Mouse (Mus musculus) cerebellum, postnatal 4 days (tissue): ENCODE results near the gene Habp4.
A peak's percentile ranks its signal among the peaks of the same experiment; 100 is the strongest.

ENCODE experiments used
- DNase-seq, 2 experiments: peaks; one replicate each; pipeline ENCODE4 v3.0.0; 2022; ENCODE audit warnings: low spot score in 2 of 2, mixed read lengths in 1 of 2

Habp4 gene

GRCm38 (mm10) chr13:64161548-64161915, at the start of gene Habp4:
TSS of gene Habp4 (plus strand) at chr13:64161824.
- peak; percentile 95 for DNase-seq

GRCm38 (mm10) chr13:64117442-64117841, 44.2 kb upstream of the Habp4 start:
- DNase-seq = no peak

GRCm38 (mm10) chr13:64120760-64121159, 40.9 kb upstream of the Habp4 start:
- DNase-seq = no peak

GRCm38 (mm10) chr13:64123491-64124188, 38.0 kb upstream of the Habp4 start:
- DNase-seq = no peak

- DNase-seq = no peak
Observed at GRCm38 (mm10) chr13:64124886-64125285, 36.7 kb upstream of the Habp4 start.

GRCm38 (mm10) chr13:64126316-64126715, 35.3 kb upstream of the Habp4 start:
- DNase-seq = no peak

GRCm38 (mm10) chr13:64128858-64129615, 32.6 kb upstream of the Habp4 start, which contains the start of gene Slc35d2:
TSS of gene Slc35d2 (minus strand) at chr13:64129368.
- DNase-seq = no peak

GRCm38 (mm10) chr13:64129616-64130375, 31.8 kb upstream of the Habp4 start:
- DNase-seq = no peak

GRCm38 (mm10) chr13:64150121-64150520, 11.5 kb upstream of the Habp4 start:
- no peak for DNase-seq

GRCm38 (mm10) chr13:64152241-64152669, 9.4 kb upstream of the Habp4 start:
- peak; percentile 65 to 86 for DNase-seq

GRCm38 (mm10) chr13:64152671-64153082, 8.9 kb upstream of the Habp4 start:
- DNase-seq = no peak

- peak; percentile 93 to 96 for DNase-seq
Observed at GRCm38 (mm10) chr13:64153083-64153682, 8.4 kb upstream of the Habp4 start, which contains the start of gene Zfp367. TSS of gene Zfp367 (minus strand) at chr13:64153202.

GRCm38 (mm10) chr13:64153751-64154267, 7.8 kb upstream of the Habp4 start:
- peak in 1 of 2 experiments; percentile 26 for DNase-seq

GRCm38 (mm10) chr13:64154651-64155050, 7.0 kb upstream of the Habp4 start:
- no peak for DNase-seq

GRCm38 (mm10) chr13:64155171-64155571, 6.5 kb upstream of the Habp4 start:
- no peak for DNase-seq

GRCm38 (mm10) chr13:64156966-64157365, 4.7 kb upstream of the Habp4 start:
- no peak for DNase-seq

GRCm38 (mm10) chr13:64161916-64162611, 440 bp downstream of the Habp4 start:
- no peak for DNase-seq

- no peak for DNase-seq
Observed at GRCm38 (mm10) chr13:64162626-64163025, 1.0 kb downstream of the Habp4 start.

GRCm38 (mm10) chr13:64163147-64163715, 1.6 kb downstream of the Habp4 start:
- no peak for DNase-seq

GRCm38 (mm10) chr13:64169746-64170145, 8.1 kb downstream of the Habp4 start:
- DNase-seq = peak in 1 of 2 experiments; percentile 47
